Mouse (Mus musculus) hindlimb bud, embryonic 11.5 days (tissue): ENCODE results near the gene Yipf4.
"Not testable (repeated sequence)": the region's sequence is repeated elsewhere in the genome, so short reads cannot be mapped to it uniquely, and the experiment has no call there.

ENCODE experiments used
- DNase-seq: peaks from one replicate; pipeline ENCODE4 v3.0.0-alpha.2; 2012; ENCODE audit warnings: low read depth, low spot score; ENCODE audit errors: extremely low spot score

The Yipf4 gene

DNA sequence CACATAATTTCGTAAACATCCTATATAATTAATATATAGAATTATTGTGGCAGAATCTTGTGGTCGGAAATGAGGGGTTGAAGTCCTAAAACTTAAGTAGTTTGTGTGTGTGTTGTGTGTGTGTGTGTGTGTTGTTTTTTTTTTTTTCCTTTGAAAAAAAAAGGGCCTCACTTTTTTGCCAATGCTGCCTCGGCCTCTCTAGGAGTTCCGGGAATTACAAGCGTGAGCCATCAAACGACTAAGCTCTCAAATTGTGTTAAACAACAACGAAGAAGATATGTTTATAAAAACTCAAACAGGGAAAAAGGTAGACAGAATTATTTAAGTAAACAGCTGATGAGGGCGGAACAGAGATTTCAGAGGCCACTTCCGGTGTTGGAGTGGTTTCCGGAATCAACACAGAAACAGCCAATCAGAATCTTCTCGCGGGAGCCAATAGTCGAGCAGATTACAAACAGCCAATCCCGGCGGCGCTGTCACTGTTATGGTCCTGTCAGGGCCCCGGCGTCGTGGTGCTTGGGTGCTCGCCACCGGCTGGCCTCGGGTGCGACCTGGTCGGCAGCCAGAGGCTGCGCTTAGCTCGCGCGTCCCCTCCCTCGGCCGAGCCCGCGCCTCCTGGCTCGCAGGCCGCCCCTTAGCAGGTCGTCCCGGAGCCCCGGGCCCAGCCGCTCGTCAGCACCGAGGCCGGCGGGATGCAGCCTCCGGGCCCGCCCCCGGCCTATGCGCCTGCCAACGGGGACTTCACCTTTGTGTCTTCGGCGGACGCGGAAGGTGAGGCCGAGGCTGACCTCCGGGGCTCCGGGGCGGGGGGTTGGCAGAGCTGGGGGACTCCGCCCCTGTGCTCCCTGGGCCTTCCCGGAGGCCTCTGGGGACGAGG lies at the start of gene Yipf4:
TSS of gene Yipf4 (plus strand) at position 470 of the 877 bp plus-strand sequence.
- DNase-seq: peak; percentile 88

- no peak for DNase-seq
Measured at GRCm38 (mm10) chr17:74440486-74440885, 48.8 kb upstream of the Yipf4 start.

DNA sequence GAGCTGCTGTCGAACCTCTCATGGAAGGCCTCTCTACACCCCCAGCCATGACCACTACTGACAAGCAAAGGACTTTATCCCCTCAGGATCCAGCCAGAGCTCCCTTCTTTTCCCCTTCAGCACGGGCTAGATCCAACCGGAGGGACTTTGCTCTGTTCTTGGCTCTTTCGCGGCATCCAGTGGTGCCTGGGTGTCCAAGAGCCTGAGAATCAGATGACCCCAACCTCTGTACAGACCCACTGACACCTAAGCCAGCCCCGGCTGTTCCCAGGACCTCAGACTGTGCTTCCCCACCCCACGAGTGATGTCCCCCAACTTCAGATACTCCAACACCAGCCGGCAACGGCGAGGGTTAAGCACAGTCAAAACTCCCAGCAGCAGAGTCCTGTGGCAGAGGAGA lies 39.5 kb upstream of the Yipf4 start:
- DNase-seq: no peak

- no peak for DNase-seq
Measured at GRCm38 (mm10) chr17:74453928-74454327, 35.4 kb upstream of the Yipf4 start.

DNA sequence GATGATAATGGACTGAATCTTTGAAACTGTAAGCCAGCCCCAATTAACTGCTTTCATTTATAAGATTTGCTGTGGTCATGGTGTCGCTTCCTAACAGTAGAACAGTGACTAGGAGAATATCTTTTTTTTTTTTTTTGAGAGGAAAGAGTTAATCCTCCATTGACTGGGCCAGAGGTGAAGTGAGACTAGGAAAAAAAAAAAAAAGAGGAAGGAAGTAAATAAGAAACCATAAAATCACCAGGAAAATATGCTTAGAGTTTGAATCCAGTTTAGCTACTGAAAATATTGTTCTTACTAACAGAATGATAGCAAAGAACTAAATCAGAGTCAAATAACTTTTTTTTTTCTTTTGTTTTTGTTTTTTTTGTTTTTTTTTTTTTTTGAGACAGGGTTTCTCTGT lies 34.6 kb upstream of the Yipf4 start:
- DNase-seq: no peak

DNA sequence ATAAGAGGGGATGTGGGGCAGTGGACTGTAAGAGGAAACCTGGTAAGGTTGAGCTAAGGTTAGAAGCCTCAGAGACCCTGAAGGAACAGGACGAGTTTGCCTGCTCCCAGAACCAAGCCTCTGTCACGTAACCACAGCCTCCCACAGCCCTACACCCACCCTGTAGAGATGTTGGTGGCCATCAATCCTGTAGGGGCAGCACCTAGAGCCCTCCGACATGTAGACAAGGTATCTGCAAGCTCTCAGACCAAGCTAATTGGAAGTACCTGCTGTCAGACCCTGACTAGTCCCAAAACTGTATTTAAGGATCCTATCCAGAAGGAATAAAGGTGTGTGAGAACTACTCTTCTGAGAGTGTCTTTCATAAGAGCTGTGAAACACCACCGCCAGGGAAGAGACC lies 33.9 kb upstream of the Yipf4 start:
- no peak for DNase-seq

GRCm38 (mm10) chr17:74456825-74457224 lies 32.5 kb upstream of the Yipf4 start:
- no peak for DNase-seq

DNA sequence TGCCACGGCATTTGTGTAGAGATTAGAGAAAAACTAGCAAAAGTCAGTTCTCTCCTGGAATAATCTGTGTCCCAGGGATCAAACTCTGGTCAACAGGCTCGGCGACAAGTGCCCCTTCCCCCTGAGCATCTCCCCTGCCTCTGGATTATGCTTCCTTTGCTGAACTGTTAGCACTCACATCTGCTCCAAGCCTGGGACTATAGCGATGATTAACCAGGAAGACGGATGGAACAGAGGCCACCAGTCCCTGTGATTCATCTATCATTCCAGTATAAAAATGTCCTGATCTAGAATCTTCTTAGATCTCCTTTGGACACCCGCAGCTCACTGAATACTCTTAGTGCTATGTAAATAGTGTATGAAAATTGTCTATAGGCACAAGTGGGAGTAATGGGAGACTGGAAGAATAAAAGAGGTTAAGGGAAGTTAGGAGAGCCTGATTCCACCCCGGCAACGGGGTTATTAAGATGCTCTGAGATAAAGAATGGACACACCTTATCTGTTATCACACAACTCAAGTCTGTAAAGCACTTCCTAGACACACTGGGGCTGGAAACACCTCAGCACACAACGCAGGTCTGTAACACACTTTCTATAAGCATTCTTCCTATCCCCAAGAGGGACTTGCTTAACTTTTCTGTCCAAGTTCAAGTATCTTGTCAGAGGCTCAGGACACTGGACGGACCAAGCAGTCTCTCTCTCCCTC lies 31.2 kb upstream of the Yipf4 start:
- no peak for DNase-seq

GRCm38 (mm10) chr17:74458711-74459408 lies 30.4 kb upstream of the Yipf4 start, which contains the start of gene Nlrc4:
Gene Nlrc4 (minus strand): TSS chr17:74459142.
- DNase-seq: no peak

DNA sequence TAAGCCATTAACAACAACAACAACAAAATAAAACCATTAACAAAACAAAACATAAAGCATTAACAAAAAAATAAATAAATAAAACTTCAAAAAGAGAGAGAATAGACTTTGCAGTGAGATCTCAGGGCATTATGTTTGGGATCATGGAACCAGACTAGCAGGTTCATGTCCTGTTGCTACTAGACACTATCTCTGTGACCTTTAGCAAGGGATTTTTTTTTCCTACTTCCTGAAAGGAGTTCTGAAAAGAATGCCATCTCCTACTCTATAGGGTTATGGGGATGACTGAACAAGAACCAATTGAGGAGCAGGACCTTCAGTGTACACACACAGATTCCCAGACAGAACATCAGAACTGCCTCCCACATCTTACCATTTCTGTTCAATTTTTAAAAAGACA lies 25.8 kb upstream of the Yipf4 start:
- DNase-seq: no peak

- DNase-seq: not testable (repeated sequence)
Measured at GRCm38 (mm10) chr17:74467981-74468380, 21.3 kb upstream of the Yipf4 start.

GRCm38 (mm10) chr17:74470133-74470532 lies 19.2 kb upstream of the Yipf4 start:
- DNase-seq: not testable (repeated sequence)

GRCm38 (mm10) chr17:74480361-74481069 lies 8.8 kb upstream of the Yipf4 start:
- DNase-seq: no peak

GRCm38 (mm10) chr17:74489901-74490220 lies 568 bp downstream of the Yipf4 start:
- no peak for DNase-seq

- no peak for DNase-seq
Measured at GRCm38 (mm10) chr17:74491565-74491964, 2.3 kb downstream of the Yipf4 start.

DNA sequence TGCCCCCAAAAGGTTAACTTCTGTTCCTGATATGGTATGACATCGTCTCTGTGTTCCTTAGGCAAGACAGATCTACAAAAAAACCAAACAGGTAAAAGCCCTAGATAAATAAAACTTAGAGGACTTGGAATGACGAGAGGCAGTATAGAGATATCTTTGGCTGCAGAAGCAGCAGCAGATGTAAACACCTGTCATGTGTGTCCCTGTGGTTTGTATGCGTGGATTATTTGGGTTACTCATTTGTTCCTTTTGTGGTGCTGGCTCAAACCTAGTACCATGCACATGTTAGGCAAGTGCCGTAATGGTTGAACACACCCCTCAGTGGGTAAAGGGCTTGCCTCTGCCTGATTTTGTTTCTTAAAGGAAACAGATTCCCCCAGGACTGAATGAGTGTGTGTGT lies 10.9 kb downstream of the Yipf4 start:
- no peak for DNase-seq

DNA sequence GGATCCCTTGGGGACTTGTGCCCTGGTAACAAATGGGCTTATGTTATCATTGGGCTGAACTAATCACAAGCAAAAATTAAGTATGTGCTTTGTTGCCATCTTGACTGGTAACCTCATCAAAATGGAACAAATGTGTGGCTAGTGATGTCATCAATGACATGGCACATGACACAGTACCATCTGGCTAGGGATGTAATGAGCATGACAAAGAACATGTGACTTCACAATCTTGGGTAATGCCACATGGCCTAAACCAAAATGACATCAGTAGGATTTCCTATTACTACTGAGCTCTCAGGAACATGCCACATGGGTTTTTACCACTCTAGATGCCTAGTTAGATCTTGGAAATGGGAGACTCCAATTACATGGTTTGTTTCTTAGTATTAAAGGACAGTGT lies 11.8 kb downstream of the Yipf4 start:
- DNase-seq: no peak

DNA sequence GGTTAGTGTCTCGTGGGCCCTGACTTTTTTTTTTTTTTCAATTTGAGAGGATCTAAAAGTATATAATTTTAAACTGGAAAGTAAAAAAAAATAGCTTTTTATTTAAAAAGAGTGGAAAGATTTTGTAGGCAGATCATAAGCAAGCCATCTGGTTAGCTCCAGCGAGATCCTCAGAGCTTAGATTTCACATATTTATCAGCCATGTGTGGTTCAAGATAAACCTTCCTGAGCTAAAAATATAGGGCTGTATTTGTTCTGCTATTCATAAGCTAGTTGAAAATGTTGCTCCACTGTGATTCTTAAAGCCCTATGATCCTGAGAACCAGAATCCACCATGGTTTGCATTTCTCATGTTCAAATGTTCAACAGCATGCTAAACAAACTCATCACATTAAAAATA lies 18.6 kb downstream of the Yipf4 start:
- DNase-seq: no peak

DNA sequence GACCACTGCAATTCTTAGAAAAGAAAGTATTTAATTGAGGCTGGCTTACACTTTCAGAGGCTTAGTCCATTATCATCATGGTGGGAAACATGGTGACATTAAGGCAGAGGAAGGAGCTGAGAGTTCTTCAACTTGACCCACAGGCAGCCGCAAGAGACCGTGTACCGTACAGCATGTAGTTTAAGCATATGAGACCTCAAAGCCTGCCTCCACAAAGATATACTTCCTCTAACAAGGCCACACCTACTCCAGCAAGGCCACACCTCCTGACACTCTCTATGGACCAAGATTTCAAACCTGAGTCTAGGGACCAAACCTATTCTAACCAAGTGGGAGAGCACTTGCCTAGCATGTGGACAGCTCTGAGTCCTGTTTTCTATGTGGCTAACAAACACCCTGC lies 19.3 kb downstream of the Yipf4 start:
- DNase-seq: no peak

DNA sequence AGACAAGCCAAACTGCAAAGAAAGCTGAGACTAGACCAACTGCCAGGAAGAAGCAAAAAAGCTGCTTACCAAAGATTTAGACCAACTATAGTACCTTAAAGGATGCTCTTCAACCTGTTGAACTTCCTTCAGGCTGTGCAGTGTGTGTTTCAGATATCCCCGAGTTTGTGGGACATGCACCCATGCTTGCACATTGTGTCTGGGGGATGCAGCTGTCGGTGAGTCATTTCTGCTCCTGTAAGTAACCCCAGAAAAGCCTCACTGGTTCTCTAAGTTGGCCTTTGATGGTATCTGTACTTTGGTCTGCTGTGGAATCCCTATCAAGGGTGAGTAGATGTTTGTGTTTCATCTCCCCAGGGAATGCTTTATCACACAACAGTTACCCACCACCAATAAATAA lies 23.0 kb downstream of the Yipf4 start:
- no peak for DNase-seq
